Mouse (Mus musculus): ENCODE data around the gene Nbeal2. TPM values are rescaled to one million over a fixed set of nuclear protein-coding genes. Genes with fewer than 3 reads are reported as not detected.
A peak's percentile ranks its signal among the peaks of the same experiment; 100 is the strongest.

The Nbeal2 gene
- polyA plus RNA-seq (2015; fragmentation: Nextera tagmentation; extraction: Ambion mirVana), result 1.8 and 2.4 TPM in 2 replicates

- H3K9me3 ChIP-seq, result no peaks in the 10 kb centered on the region
- H3K4me2 ChIP-seq, result peak within 1 kb of the TSS; percentile 99
- H3K27ac ChIP-seq, result no peak within 1 kb of the TSS
- peak within 1 kb of the TSS; percentile 64 for H3K4me3 ChIP-seq
- peaks cover 42% of the 10 kb centered on the region for H3K4me1 ChIP-seq
- peaks cover 54% of the 10 kb centered on the region for H3K27me3 ChIP-seq
- H3K9ac ChIP-seq, result peak within 1 kb of the TSS; percentile 72
- under 1% methylated on average over 75 of the region's 75 CpGs for WGBS
- H3K36me3 ChIP-seq, result peaks cover 2% of the 10 kb centered on the region; the same call in 1 of the 2 replicates
- peak; percentile 78 for ATAC-seq (ENCODE audit: insufficient number of reproducible peaks, insufficient read depth, low FRiP score, low TSS enrichment, low read depth)
Measured at GRCm38 (mm10) chr9:110653655-110654461, at the start of gene Nbeal2. Nbeal2 (minus strand) TSS chr9:110654161.

GRCm38 (mm10) chr9:110702848-110703247 is 48.9 kb upstream of the Nbeal2 start:
- no peak overlapping the region for H3K4me2 ChIP-seq
- no peak overlapping the region for H3K27ac ChIP-seq
- no peak for ATAC-seq (ENCODE audit: insufficient number of reproducible peaks, insufficient read depth, low FRiP score, low TSS enrichment, low read depth)
- peaks cover 23% of the 10 kb centered on the region for H3K36me3 ChIP-seq
- H3K27me3 ChIP-seq, result no peaks in the 10 kb centered on the region
- H3K4me1 ChIP-seq, result no peaks in the 10 kb centered on the region
- no peaks in the 10 kb centered on the region for H3K9me3 ChIP-seq
- no peak overlapping the region for H3K4me3 ChIP-seq
- 91% methylated on average over 1 of the region's 1 CpGs for WGBS
- no peak overlapping the region for H3K9ac ChIP-seq

DNA sequence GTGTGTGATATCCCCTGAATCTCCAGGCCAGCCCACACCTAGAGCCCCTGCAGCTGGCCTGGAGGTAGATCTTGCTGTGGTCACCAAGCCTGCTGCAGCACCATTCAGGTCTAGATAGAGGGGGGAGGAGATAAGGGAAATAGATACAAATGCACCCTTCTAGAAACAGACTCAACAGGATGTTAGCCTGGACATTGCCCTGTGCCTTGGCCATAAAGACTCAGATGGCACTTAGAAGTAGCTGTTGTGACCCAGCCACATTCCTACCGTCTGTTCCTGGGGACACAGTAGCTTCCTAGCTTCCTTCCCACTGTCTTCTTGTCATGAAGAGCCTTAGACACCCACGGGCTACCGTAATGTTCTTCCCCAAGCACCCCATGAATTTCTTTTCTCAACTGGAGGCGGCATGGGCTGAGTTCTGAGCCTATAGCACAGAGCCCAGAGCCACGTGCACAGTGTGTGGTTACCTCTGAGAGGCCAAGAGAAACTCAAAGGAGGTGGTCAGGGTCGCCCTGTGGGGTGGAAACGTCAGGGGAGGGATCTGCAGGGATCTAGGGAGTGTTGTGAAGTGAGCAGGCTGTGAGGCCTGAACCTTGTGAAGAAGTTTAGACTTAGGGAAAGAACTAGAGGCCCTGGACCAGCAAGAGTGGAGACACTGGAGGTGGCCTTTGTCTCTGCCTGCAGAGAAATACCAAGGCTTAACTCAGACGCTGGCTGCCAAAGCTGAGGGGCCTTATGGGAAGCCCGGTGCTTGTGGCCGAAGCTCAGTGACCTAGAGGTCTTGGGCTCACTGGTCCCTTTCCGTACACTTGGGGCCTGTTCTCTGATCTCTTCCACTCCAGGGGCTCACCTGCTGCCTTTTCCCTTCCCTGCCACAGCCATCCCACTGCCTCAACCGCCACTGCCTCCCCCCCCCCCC is 47.4 kb upstream of the Nbeal2 start:
- peaks cover 25% of the 10 kb centered on the region for H3K36me3 ChIP-seq
- no peaks in the 10 kb centered on the region for H3K27me3 ChIP-seq
- H3K9me3 ChIP-seq, result no peaks in the 10 kb centered on the region
- no peak for ATAC-seq (ENCODE audit: insufficient number of reproducible peaks, insufficient read depth, low FRiP score, low TSS enrichment, low read depth)
- no peak overlapping the region for H3K4me3 ChIP-seq
- H3K27ac ChIP-seq, result no peak overlapping the region
- WGBS, result 80% methylated on average over 12 of the region's 12 CpGs
- no peak overlapping the region for H3K9ac ChIP-seq
- H3K4me2 ChIP-seq, result no peak overlapping the region
- H3K4me1 ChIP-seq, result no peaks in the 10 kb centered on the region

- no peak overlapping the region for H3K9ac ChIP-seq
- WGBS, result 84% methylated on average over 3 of the region's 3 CpGs
- no peak for ATAC-seq (ENCODE audit: insufficient number of reproducible peaks, insufficient read depth, low FRiP score, low TSS enrichment, low read depth)
Measured at GRCm38 (mm10) chr9:110699574-110699973, 45.6 kb upstream of the Nbeal2 start.

GRCm38 (mm10) chr9:110697465-110697864 is 43.5 kb upstream of the Nbeal2 start:
- no peaks in the 10 kb centered on the region for H3K4me1 ChIP-seq
- 83% methylated on average over 3 of the region's 3 CpGs for WGBS
- no peaks in the 10 kb centered on the region for H3K9me3 ChIP-seq
- peaks cover 34% of the 10 kb centered on the region for H3K36me3 ChIP-seq
- H3K27ac ChIP-seq, result no peak overlapping the region
- H3K27me3 ChIP-seq, result no peaks in the 10 kb centered on the region
- no peak overlapping the region for H3K9ac ChIP-seq
- no peak for ATAC-seq (ENCODE audit: insufficient number of reproducible peaks, insufficient read depth, low FRiP score, low TSS enrichment, low read depth)
- no peak overlapping the region for H3K4me3 ChIP-seq
- no peak overlapping the region for H3K4me2 ChIP-seq

More at GRCm38 (mm10) chr9:110699574-110699973, 45.6 kb upstream of the Nbeal2 start:
- H3K4me2 ChIP-seq, result no peak overlapping the region
- no peak overlapping the region for H3K27ac ChIP-seq
- H3K36me3 ChIP-seq, result peaks cover 34% of the 10 kb centered on the region
- no peaks in the 10 kb centered on the region for H3K4me1 ChIP-seq
- H3K27me3 ChIP-seq, result no peaks in the 10 kb centered on the region
- H3K9me3 ChIP-seq, result no peaks in the 10 kb centered on the region
- H3K4me3 ChIP-seq, result no peak overlapping the region

- H3K4me1 ChIP-seq, result no peaks in the 10 kb centered on the region
Measured at GRCm38 (mm10) chr9:110696427-110696826, 42.5 kb upstream of the Nbeal2 start.

GRCm38 (mm10) chr9:110695165-110695755 is 41.3 kb upstream of the Nbeal2 start:
- H3K4me1 ChIP-seq, result no peaks in the 10 kb centered on the region; the same call in 1 of the 2 replicates
- no peak overlapping the region for H3K4me3 ChIP-seq
- no peak for ATAC-seq (ENCODE audit: insufficient number of reproducible peaks, insufficient read depth, low FRiP score, low TSS enrichment, low read depth)
- no peak overlapping the region for H3K27ac ChIP-seq
- H3K9me3 ChIP-seq, result no peaks in the 10 kb centered on the region
- peaks cover 24% of the 10 kb centered on the region; the same call in 1 of the 2 replicates for H3K36me3 ChIP-seq
- 73% methylated on average over 4 of the region's 4 CpGs for WGBS
- no peak overlapping the region for H3K9ac ChIP-seq
- H3K27me3 ChIP-seq, result no peaks in the 10 kb centered on the region
- no peak overlapping the region for H3K4me2 ChIP-seq

More at GRCm38 (mm10) chr9:110696427-110696826, 42.5 kb upstream of the Nbeal2 start:
- H3K36me3 ChIP-seq, result peaks cover 32% of the 10 kb centered on the region
- no peak overlapping the region for H3K27ac ChIP-seq
- no peak overlapping the region for H3K9ac ChIP-seq
- H3K4me3 ChIP-seq, result no peak overlapping the region
- no peaks in the 10 kb centered on the region for H3K9me3 ChIP-seq
- WGBS, result 89% methylated on average over 5 of the region's 5 CpGs
- ATAC-seq (ENCODE audit: insufficient number of reproducible peaks, insufficient read depth, low FRiP score, low TSS enrichment, low read depth), result no peak
- H3K4me2 ChIP-seq, result no peak overlapping the region
- H3K27me3 ChIP-seq, result no peaks in the 10 kb centered on the region

- H3K4me3 ChIP-seq, result no peak overlapping the region
- no peak overlapping the region for H3K4me2 ChIP-seq
- H3K27me3 ChIP-seq, result no peaks in the 10 kb centered on the region
- 87% methylated on average over 8 of the region's 8 CpGs for WGBS
- no peak overlapping the region for H3K27ac ChIP-seq
- no peak overlapping the region for H3K9ac ChIP-seq
- peaks cover 2% of the 10 kb centered on the region; the same call in 1 of the 2 replicates for H3K36me3 ChIP-seq
- H3K9me3 ChIP-seq, result no peaks in the 10 kb centered on the region
- H3K4me1 ChIP-seq, result peaks cover 24% of the 10 kb centered on the region
- ATAC-seq (ENCODE audit: insufficient number of reproducible peaks, insufficient read depth, low FRiP score, low TSS enrichment, low read depth), result no peak
Measured at GRCm38 (mm10) chr9:110689261-110689779, 35.4 kb upstream of the Nbeal2 start.

DNA sequence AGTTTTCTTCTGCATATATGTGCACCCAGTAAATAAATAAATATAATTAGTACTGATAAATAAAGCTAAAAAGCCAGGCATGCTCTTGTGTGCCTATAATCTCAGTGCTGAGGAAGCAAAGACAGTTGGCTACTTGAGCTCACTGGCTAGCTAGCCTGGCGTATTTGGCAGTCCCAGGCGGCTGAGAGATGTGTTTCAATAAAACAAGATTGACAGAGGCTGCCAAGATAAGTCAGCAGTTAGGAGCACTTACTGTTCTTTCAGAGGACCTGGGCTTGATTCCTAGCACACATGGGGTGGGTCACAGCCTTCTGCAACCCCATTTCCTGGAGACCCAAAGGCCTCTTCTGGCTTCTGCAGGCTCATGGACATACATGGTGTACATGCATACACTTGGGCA is 33.9 kb upstream of the Nbeal2 start:
- H3K4me3 ChIP-seq, result no peak overlapping the region
- WGBS, result 82% methylated on average over 2 of the region's 2 CpGs
- no peak overlapping the region for H3K4me2 ChIP-seq
- H3K9me3 ChIP-seq, result no peaks in the 10 kb centered on the region
- H3K27ac ChIP-seq, result no peak overlapping the region
- H3K27me3 ChIP-seq, result no peaks in the 10 kb centered on the region
- H3K4me1 ChIP-seq, result peaks cover 37% of the 10 kb centered on the region
- ATAC-seq (ENCODE audit: insufficient number of reproducible peaks, insufficient read depth, low FRiP score, low TSS enrichment, low read depth), result no peak
- H3K9ac ChIP-seq, result no peak overlapping the region
- H3K36me3 ChIP-seq, result no peaks in the 10 kb centered on the region; the same call in 1 of the 2 replicates

DNA sequence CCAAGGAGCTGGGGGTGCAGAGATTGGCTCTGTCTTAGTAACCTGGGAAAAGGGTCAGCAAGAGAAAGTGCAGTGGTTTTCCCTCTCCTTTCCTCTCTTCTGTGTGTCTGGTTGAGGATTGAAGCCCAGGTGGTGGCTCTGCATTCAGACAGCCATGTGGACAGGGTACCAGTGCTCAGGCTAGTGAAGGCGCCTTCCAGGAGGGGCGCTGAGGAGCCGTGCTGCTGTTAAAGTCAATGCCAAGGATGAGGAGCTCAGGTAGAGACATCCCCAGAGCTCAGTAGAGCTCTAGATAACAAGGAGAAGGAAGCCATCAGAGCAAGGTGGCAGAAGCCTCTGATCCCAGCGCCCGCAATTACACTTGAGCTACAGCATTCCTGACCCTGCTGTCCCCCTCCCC is 33.1 kb upstream of the Nbeal2 start:
- no peaks in the 10 kb centered on the region; the same call in 1 of the 2 replicates for H3K36me3 ChIP-seq
- H3K4me1 ChIP-seq, result peaks cover 41% of the 10 kb centered on the region
- no peak overlapping the region for H3K4me3 ChIP-seq
- H3K27ac ChIP-seq, result no peak overlapping the region
- 66% methylated on average over 5 of the region's 5 CpGs for WGBS
- H3K27me3 ChIP-seq, result no peaks in the 10 kb centered on the region
- no peak overlapping the region for H3K9ac ChIP-seq
- H3K9me3 ChIP-seq, result no peaks in the 10 kb centered on the region
- ATAC-seq (ENCODE audit: insufficient number of reproducible peaks, insufficient read depth, low FRiP score, low TSS enrichment, low read depth), result no peak
- no peak overlapping the region for H3K4me2 ChIP-seq

DNA sequence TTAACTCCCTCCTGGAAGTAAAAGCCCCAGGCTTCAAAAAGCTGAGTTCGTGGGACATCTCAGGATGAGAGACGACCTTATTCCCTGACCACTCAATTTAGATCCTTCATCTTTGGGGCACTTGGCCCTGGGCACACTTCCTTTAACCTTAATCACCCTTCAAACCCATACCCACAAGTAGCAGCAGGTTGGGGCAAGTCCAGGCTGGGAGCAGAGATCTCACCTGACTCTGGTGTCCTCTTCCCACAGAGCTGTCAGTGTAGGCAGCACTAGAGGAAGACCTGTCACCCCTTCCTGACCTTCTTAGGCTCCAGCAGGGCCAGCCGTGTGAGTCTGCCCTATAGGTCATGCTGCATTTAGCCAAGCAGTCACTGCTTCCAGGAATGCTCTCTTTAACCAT is 32.5 kb upstream of the Nbeal2 start:
- no peaks in the 10 kb centered on the region for H3K9me3 ChIP-seq
- no peaks in the 10 kb centered on the region for H3K27me3 ChIP-seq
- no peak overlapping the region for H3K9ac ChIP-seq
- ATAC-seq (ENCODE audit: insufficient number of reproducible peaks, insufficient read depth, low FRiP score, low TSS enrichment, low read depth), result no peak
- 48% methylated on average over 3 of the region's 3 CpGs for WGBS
- no peak overlapping the region for H3K4me2 ChIP-seq
- H3K27ac ChIP-seq, result no peak overlapping the region
- peaks cover 44% of the 10 kb centered on the region for H3K4me1 ChIP-seq
- H3K4me3 ChIP-seq, result no peak overlapping the region
- no peaks in the 10 kb centered on the region; the same call in 1 of the 2 replicates for H3K36me3 ChIP-seq
